Mouse (Mus musculus) midbrain, postnatal 0 days (tissue): ENCODE measurements around the gene Gpr37. TPM values are rescaled to one million over a fixed set of nuclear protein-coding genes. Genes with fewer than 3 reads are reported as not detected.

Source experiments
- ATAC-seq: fragments of 200-750 bp; cut with Nextera tagmentation; 2 replicates; pipeline ENCODE4 v1.8.0; 2017; ENCODE audit warnings: moderate number of reproducible peaks, mild to moderate bottlenecking, moderate TSS enrichment, moderate library complexity; ENCODE audit not compliant: low FRiP score
- DNase-seq: peaks from one replicate; pipeline ENCODE4 v3.0.0-alpha.2; 2015; ENCODE audit warnings: low spot score
- H3K27ac ChIP-seq: fragments of 300-500 bp; sonication (generic); 2 replicates; pipeline ENCODE4 v1.5.1; 2014; ENCODE audit warnings: low read depth, mild to moderate bottlenecking, low read length, mixed read lengths
- H3K27me3 ChIP-seq: fragments of 300-500 bp; sonication (generic); 2 replicates; pipeline ENCODE4 v1.6.1; 2014; ENCODE audit warnings: low read length, control low read depth, mixed read lengths; ENCODE audit not compliant: insufficient read depth
- H3K36me3 ChIP-seq: fragments of 300-500 bp; sonication (generic); 2 replicates; pipeline ENCODE4 v1.6.1; 2014; ENCODE audit warnings: low read length, control low read depth, mixed read lengths; ENCODE audit not compliant: insufficient read depth
- H3K4me1 ChIP-seq: fragments of 300-500 bp; sonication (generic); 2 replicates; pipeline ENCODE4 v1.6.1; 2014; ENCODE audit warnings: mild to moderate bottlenecking, control low read depth, antibody characterized with exemption, low read length, mixed read lengths; ENCODE audit not compliant: insufficient read depth
- H3K4me2 ChIP-seq: fragments of 300-500 bp; sonication (generic); 2 replicates; pipeline ENCODE4 v1.6.1; 2014; ENCODE audit warnings: low read depth, mild to moderate bottlenecking, low read length, mixed read lengths; ENCODE audit not compliant: poor library complexity, severe bottlenecking
- H3K4me3 ChIP-seq: fragments of 300-500 bp; sonication (generic); 2 replicates; pipeline ENCODE4 v1.5.1; 2014; ENCODE audit warnings: low read depth, mild to moderate bottlenecking, low read length, moderate library complexity
- H3K9ac ChIP-seq: fragments of 300-500 bp; sonication (generic); replicated peaks from 2 replicates; pipeline ENCODE4 v1.6.1; 2014; ENCODE audit warnings: mild to moderate bottlenecking, low read length, moderate library complexity, mixed read lengths; ENCODE audit not compliant: poor library complexity, severe bottlenecking
- H3K9me3 ChIP-seq: fragments of 300-500 bp; sonication (generic); 2 replicates; pipeline ENCODE4 v1.6.1; 2016; ENCODE audit warnings: low read length, control low read depth
- CTCF ChIP-seq: IDR thresholded peaks from 2 replicates; pipeline ENCODE4 v1.5.1; 2016; ENCODE audit warnings: antibody characterized with exemption, mild to moderate bottlenecking
- WGBS: fragments of 180-500 bp; shearing (Covaris S2); extraction: QIAGEN DNeasy Blood & Tissue Kit; methylation state at CpG from one replicate; pipeline ENCODE4 v1.1.7; 2014; 5-methylcytosine and 5-hydroxymethylcytosine counted together
- polyA plus RNA-seq: library from polyadenylated mRNA; unstranded; fragments of >200 nt; fragmentation: Nextera tagmentation; extraction: Ambion mirVana; gene quantifications from 2 replicates; pipeline ENCODE4 v1.2.1, GENCODE M21; 2015
- total RNA-seq: library from RNA; depleted of rRNA; stranded (reverse); fragments of >200 nt; gene quantifications from 2 replicates; pipeline ENCODE4 v1.2.3, GENCODE M21; 2014; rRNA removed

Gpr37 gene
- total and polyA plus RNA-seq, 2 experiments from 2014 or later: 6.9 TPM

- no peak overlapping the region for H3K4me3 ChIP-seq
- no peaks in the 10 kb centered on the region for H3K4me1 ChIP-seq
- WGBS: 63% methylated on average over 3 of the region's 3 CpGs
- H3K9ac ChIP-seq: no peak overlapping the region
- no peak for TF ChIP-seq CTCF
- H3K27ac ChIP-seq: no peak overlapping the region
- no peaks in the 10 kb centered on the region for H3K27me3 ChIP-seq
- H3K4me2 ChIP-seq: no peak overlapping the region
- H3K36me3 ChIP-seq: no peaks in the 10 kb centered on the region
- no peak for ATAC-seq
- DNase-seq: no peak
- no peaks in the 10 kb centered on the region for H3K9me3 ChIP-seq
Observed at GRCm38 (mm10) chr6:25673801-25674200, 16.7 kb downstream of the Gpr37 start.

GRCm38 (mm10) chr6:25670150-25670549, 20.4 kb downstream of the Gpr37 start:
- TF ChIP-seq CTCF: no peak
- no peaks in the 10 kb centered on the region for H3K4me1 ChIP-seq
- no peak overlapping the region for H3K4me2 ChIP-seq
- no peak overlapping the region for H3K27ac ChIP-seq
- no peaks in the 10 kb centered on the region for H3K9me3 ChIP-seq
- WGBS: 81% methylated on average over 4 of the region's 4 CpGs
- no peak overlapping the region for H3K4me3 ChIP-seq
- H3K36me3 ChIP-seq: no peaks in the 10 kb centered on the region
- DNase-seq (no peak), ATAC-seq (no peak)
- no peaks in the 10 kb centered on the region for H3K27me3 ChIP-seq
- H3K9ac ChIP-seq: no peak overlapping the region

GRCm38 (mm10) chr6:25663942-25664341, 26.6 kb downstream of the Gpr37 start:
- Histone ChIP-seq H3K9me3 (no peaks in the 10 kb centered on the region), H3K27me3 (no peaks in the 10 kb centered on the region), H3K36me3 (no peaks in the 10 kb centered on the region), H3K4me2 (no peak overlapping the region), H3K4me3 (no peak overlapping the region), H3K9ac (no peak overlapping the region), H3K27ac (no peak overlapping the region), H3K4me1 (no peaks in the 10 kb centered on the region)
- no peak for ATAC-seq
- TF ChIP-seq CTCF: no peak
- DNase-seq: no peak
- WGBS: 88% methylated on average over 2 of the region's 2 CpGs

- Histone ChIP-seq H3K36me3 (no peaks in the 10 kb centered on the region), H3K9ac (no peak overlapping the region), H3K4me2 (no peak overlapping the region), H3K27ac (no peak overlapping the region), H3K27me3 (no peaks in the 10 kb centered on the region), H3K9me3 (no peaks in the 10 kb centered on the region), H3K4me1 (no peaks in the 10 kb centered on the region), H3K4me3 (no peak overlapping the region)
- no peak for TF ChIP-seq CTCF
- no peak for ATAC-seq
- WGBS: 46% methylated on average over 3 of the region's 3 CpGs
- no peak for DNase-seq
Observed at GRCm38 (mm10) chr6:25659924-25660675, 30.4 kb downstream of the Gpr37 start.

Other genes with a start within 250 kb of the Gpr37 start
- gene Pot1a, start 118.5 kb upstream of the Gpr37 start, total RNA-seq: 19.9 and 25.5 TPM in 2 replicates
- gene Pot1a, start 118.5 kb upstream of the Gpr37 start, polyA plus RNA-seq: 15.7 and 16.4 TPM in 2 replicates